Mouse (Mus musculus) mouse trophoblast stem cell (cell line): ENCODE measurements at regions not wholly inside any gene's neighbourhood (a gene's known extent, or its start where the extent isn't known, plus 50 kb on each side); places are given as distances from the start of the nearest gene placed in this dataset.

Experiments used
- in situ Hi-C, 2 experiments: fragments of 300-500 bp; cut with MseI, MboI; formaldehyde crosslinking; loops; 2 replicates in 1 of 2; 3 replicates in 1 of 2; pipeline ENCODE4 v1.15.1; 2025

- in situ Hi-C loops, result no loop called here
Observed at GRCm38 (mm10) chr5:73927534-73927933, 140.7 kb downstream of the Usp46 start.

- in situ Hi-C loops, result no loop called here
Observed at GRCm38 (mm10) chr5:73928691-73929090, 139.5 kb downstream of the Usp46 start.

- in situ Hi-C loops, result loop anchor here in 1 of 2 experiments (10.0 kb wide), 1 partner anchor 65 kb away; no protein-coding TSS in a partner anchor
Observed at GRCm38 (mm10) chr5:73930205-73930604, 138.0 kb downstream of the Usp46 start.

- in situ Hi-C loops, result loop anchor here in 1 of 2 experiments (10.0 kb wide), 1 partner anchor 73 kb away; no protein-coding TSS in a partner anchor
Observed at GRCm38 (mm10) chr5:73937799-73938198, 130.4 kb downstream of the Usp46 start.

- in situ Hi-C loops, result loop anchor here in 1 of 2 experiments (10.0 kb wide), 1 partner anchor 74 kb away; no protein-coding TSS in a partner anchor
Observed at GRCm38 (mm10) chr5:73938450-73938849, 129.8 kb downstream of the Usp46 start.

- in situ Hi-C loops, result no loop called here
Observed at GRCm38 (mm10) chr5:73942950-73943349, 125.3 kb downstream of the Usp46 start.

- in situ Hi-C loops, result no loop called here
Observed at GRCm38 (mm10) chr5:73945671-73946070, 122.6 kb downstream of the Usp46 start.

- in situ Hi-C loops, result no loop called here
Observed at GRCm38 (mm10) chr5:73946164-73946563, 122.1 kb downstream of the Usp46 start.

- in situ Hi-C loops, result no loop called here
Observed at GRCm38 (mm10) chr5:73948031-73948899, 120.0 kb downstream of the Usp46 start.
